Mouse (Mus musculus): ENCODE measurements around the gene Cramp1l. TPM values are rescaled to one million over a fixed set of nuclear protein-coding genes. Genes with fewer than 3 reads are reported as not detected.
A peak's percentile ranks its signal among the peaks of the same experiment; 100 is the strongest.

Cramp1l gene
- polyA plus RNA-seq (2015; fragmentation: Nextera tagmentation; extraction: Ambion mirVana), result 2.5 and 2.7 TPM in 2 replicates

DNA sequence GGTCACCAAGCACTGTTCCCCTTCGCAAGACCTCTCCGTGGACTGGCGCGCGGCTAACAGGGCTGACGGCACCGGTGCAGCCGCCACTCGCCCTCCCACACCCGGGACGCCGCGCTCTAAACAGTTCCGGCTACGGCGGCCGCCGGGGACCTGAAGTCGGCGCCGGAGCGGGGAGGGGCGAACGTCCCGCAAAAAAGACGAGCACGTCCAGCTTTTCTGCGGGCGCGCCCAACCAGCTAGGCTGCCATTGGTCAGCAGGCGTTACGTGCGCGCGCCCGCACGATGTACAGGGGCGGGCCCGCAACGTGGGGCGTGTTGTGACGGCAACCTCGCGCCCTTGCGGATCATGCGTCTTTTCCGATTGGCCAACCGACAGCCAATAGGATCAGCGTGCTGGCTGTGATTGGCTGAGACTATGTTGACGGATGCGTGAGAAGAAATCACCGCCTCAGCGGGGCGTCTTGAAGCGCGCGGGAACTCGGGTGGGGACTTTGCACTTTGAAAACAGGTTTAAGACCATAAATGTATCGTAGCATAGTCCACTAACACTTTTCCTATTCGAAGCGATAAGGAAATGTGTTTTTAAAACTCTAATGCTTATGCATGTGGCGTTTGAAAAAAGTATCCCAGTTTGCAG lies at the start of gene Cramp1l, which contains the start of gene Ift140:
Gene Cramp1l (minus strand): TSS at position 134 of the 637 bp plus-strand sequence.
Gene Ift140 (plus strand): TSS at position 431 of the 637 bp plus-strand sequence.
- Histone ChIP-seq H3K4me3 (ENCODE audit: low read depth, low read length) (peak within 1 kb of the TSS; percentile 99), H3K4me1 (replicated peaks; ENCODE audit: control insufficient read depth, insufficient read depth, low read length) (0 out of 2 replicates have a peak, but pooled peaks cover 2% of the 10 kb centered on the region), H3K27me3 (replicated peaks; ENCODE audit: control insufficient read depth, insufficient read depth, low read length) (no peaks in the 10 kb centered on the region), H3K27ac (ENCODE audit: low read depth, low read length) (peak within 1 kb of the TSS; percentile 95), H3K9ac (ENCODE audit: low read depth, low read length) (peak within 1 kb of the TSS; percentile 91), H3K9me3 (ENCODE audit: control insufficient read depth) (no peaks in the 10 kb centered on the region), H3K36me3 (ENCODE audit: control insufficient read depth, insufficient read depth) (peaks cover 9% of the 10 kb centered on the region; the same call in 1 of the 2 replicates), H3K4me2 (replicated peaks; ENCODE audit: low read depth) (peak within 1 kb of the TSS; percentile 98)
- under 1% methylated on average over 62 of the region's 62 CpGs for WGBS
- peak; percentile 97 for ATAC-seq
- TF ChIP-seq CTCF (IDR thresholded peaks at IDR 0.05; ENCODE audit: low read depth), result no peak

GRCm38 (mm10) chr17:25065189-25065588 lies 49.6 kb upstream of the Cramp1l start:
- H3K27me3 ChIP-seq (replicated peaks; ENCODE audit: control insufficient read depth, insufficient read depth, low read length), result no peaks in the 10 kb centered on the region
- TF ChIP-seq CTCF (IDR thresholded peaks at IDR 0.05; ENCODE audit: low read depth), result no peak
- H3K9ac ChIP-seq (ENCODE audit: low read depth, low read length), result no peak overlapping the region
- H3K4me1 ChIP-seq (replicated peaks; ENCODE audit: control insufficient read depth, insufficient read depth, low read length), result no peaks in the 10 kb centered on the region
- ATAC-seq, result no peak
- peaks cover 15% of the 10 kb centered on the region; the same call in 1 of the 2 replicates for H3K36me3 ChIP-seq (ENCODE audit: control insufficient read depth, insufficient read depth)
- no peak overlapping the region for H3K4me3 ChIP-seq (ENCODE audit: low read depth, low read length)
- H3K27ac ChIP-seq (ENCODE audit: low read depth, low read length), result no peak overlapping the region
- no peaks in the 10 kb centered on the region for H3K9me3 ChIP-seq (ENCODE audit: control insufficient read depth)
- H3K4me2 ChIP-seq (replicated peaks; ENCODE audit: low read depth), result no peak overlapping the region
- 91% methylated on average over 3 of the region's 3 CpGs for WGBS

GRCm38 (mm10) chr17:25064351-25064750 lies 48.8 kb upstream of the Cramp1l start:
- H3K36me3 ChIP-seq (ENCODE audit: control insufficient read depth, insufficient read depth), result peaks cover 20% of the 10 kb centered on the region; the same call in 1 of the 2 replicates
- ATAC-seq, result peak; percentile 25; the same call in 1 of the 2 replicates
- peak overlapping the region; percentile 3; the same call in 1 of the 2 replicates for H3K27ac ChIP-seq (ENCODE audit: low read depth, low read length)
- TF ChIP-seq CTCF (IDR thresholded peaks at IDR 0.05; ENCODE audit: low read depth), result peak; percentile 13
- no peaks in the 10 kb centered on the region for H3K9me3 ChIP-seq (ENCODE audit: control insufficient read depth)
- H3K4me2 ChIP-seq (replicated peaks; ENCODE audit: low read depth), result no peak overlapping the region
- 63% methylated on average over 9 of the region's 9 CpGs for WGBS
- no peak overlapping the region for H3K4me3 ChIP-seq (ENCODE audit: low read depth, low read length)
- no peak overlapping the region for H3K9ac ChIP-seq (ENCODE audit: low read depth, low read length)
- H3K4me1 ChIP-seq (replicated peaks; ENCODE audit: control insufficient read depth, insufficient read depth, low read length), result no peaks in the 10 kb centered on the region
- no peaks in the 10 kb centered on the region for H3K27me3 ChIP-seq (replicated peaks; ENCODE audit: control insufficient read depth, insufficient read depth, low read length)

DNA sequence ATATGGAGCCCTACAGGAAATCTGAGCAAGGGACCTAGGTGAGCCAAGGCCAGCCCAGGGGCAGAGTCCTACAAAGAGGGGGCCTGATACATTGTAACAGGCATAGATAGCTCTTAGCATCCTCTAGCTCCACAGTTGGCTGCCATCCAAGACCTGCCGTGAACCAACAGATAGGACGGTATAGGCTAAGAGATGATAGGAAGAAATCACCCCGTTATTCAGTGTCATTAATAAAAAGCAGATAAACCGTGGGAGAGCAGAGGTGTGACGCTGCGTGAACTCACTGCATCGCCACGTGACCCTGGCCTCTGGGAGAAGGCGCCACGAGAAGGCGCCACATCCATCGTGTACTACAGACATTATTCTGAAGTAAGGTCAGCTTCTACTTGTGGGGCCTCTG lies 48.3 kb upstream of the Cramp1l start:
- Histone ChIP-seq H3K4me2 (replicated peaks; ENCODE audit: low read depth) (no peak overlapping the region), H3K9ac (ENCODE audit: low read depth, low read length) (no peak overlapping the region), H3K27ac (ENCODE audit: low read depth, low read length) (peak overlapping the region; percentile 3; the same call in 1 of the 2 replicates), H3K9me3 (ENCODE audit: control insufficient read depth) (no peaks in the 10 kb centered on the region), H3K4me1 (replicated peaks; ENCODE audit: control insufficient read depth, insufficient read depth, low read length) (no peaks in the 10 kb centered on the region), H3K36me3 (ENCODE audit: control insufficient read depth, insufficient read depth) (peaks cover 19% of the 10 kb centered on the region), H3K27me3 (replicated peaks; ENCODE audit: control insufficient read depth, insufficient read depth, low read length) (no peaks in the 10 kb centered on the region), H3K4me3 (ENCODE audit: low read depth, low read length) (no peak overlapping the region)
- no peak for ATAC-seq
- 70% methylated on average over 12 of the region's 12 CpGs for WGBS
- no peak for TF ChIP-seq CTCF (IDR thresholded peaks at IDR 0.05; ENCODE audit: low read depth)

- Histone ChIP-seq H3K27me3 (replicated peaks; ENCODE audit: control insufficient read depth, insufficient read depth, low read length) (no peaks in the 10 kb centered on the region), H3K36me3 (ENCODE audit: control insufficient read depth, insufficient read depth) (peaks cover 26% of the 10 kb centered on the region), H3K4me2 (replicated peaks; ENCODE audit: low read depth) (no peak overlapping the region), H3K9me3 (ENCODE audit: control insufficient read depth) (no peaks in the 10 kb centered on the region), H3K9ac (ENCODE audit: low read depth, low read length) (no peak overlapping the region), H3K27ac (ENCODE audit: low read depth, low read length) (no peak overlapping the region), H3K4me1 (replicated peaks; ENCODE audit: control insufficient read depth, insufficient read depth, low read length) (no peaks in the 10 kb centered on the region), H3K4me3 (ENCODE audit: low read depth, low read length) (no peak overlapping the region)
- no peak for TF ChIP-seq CTCF (IDR thresholded peaks at IDR 0.05; ENCODE audit: low read depth)
- no peak for ATAC-seq
- WGBS, result 88% methylated on average over 4 of the region's 4 CpGs
Observed at GRCm38 (mm10) chr17:25063261-25063660, 47.7 kb upstream of the Cramp1l start.

- ATAC-seq, result no peak
- TF ChIP-seq CTCF (IDR thresholded peaks at IDR 0.05; ENCODE audit: low read depth), result peak; percentile 39
- WGBS, result 85% methylated on average over 6 of the region's 6 CpGs
- Histone ChIP-seq H3K36me3 (ENCODE audit: control insufficient read depth, insufficient read depth) (peaks cover 44% of the 10 kb centered on the region), H3K4me2 (replicated peaks; ENCODE audit: low read depth) (no peak overlapping the region), H3K27me3 (replicated peaks; ENCODE audit: control insufficient read depth, insufficient read depth, low read length) (no peaks in the 10 kb centered on the region), H3K4me3 (ENCODE audit: low read depth, low read length) (no peak overlapping the region), H3K9ac (ENCODE audit: low read depth, low read length) (no peak overlapping the region), H3K9me3 (ENCODE audit: control insufficient read depth) (no peaks in the 10 kb centered on the region), H3K27ac (ENCODE audit: low read depth, low read length) (no peak overlapping the region), H3K4me1 (replicated peaks; ENCODE audit: control insufficient read depth, insufficient read depth, low read length) (no peaks in the 10 kb centered on the region)
Observed at GRCm38 (mm10) chr17:25057041-25057440, 41.5 kb upstream of the Cramp1l start.
